Mouse (Mus musculus) liver, embryonic 11.5 days (tissue): Measurements from ENCODE around the gene Ece1. TPM values are rescaled to one million over a fixed set of nuclear protein-coding genes. Genes with fewer than 3 reads are reported as not detected.

Experiments used
- ATAC-seq: fragments of 200-750 bp; cut with Nextera tagmentation; replicated peaks from 2 replicates; pipeline ENCODE4 v1.8.0; 2017; ENCODE audit warnings: moderate number of reproducible peaks, mild to moderate bottlenecking, moderate TSS enrichment, moderate library complexity; ENCODE audit not compliant: low FRiP score
- DNase-seq: peaks from one replicate; pipeline ENCODE4 v3.0.0-alpha.2; 2017; ENCODE audit warnings: low spot score
- H3K27ac ChIP-seq: fragments of 300-500 bp; sonication (generic); 2 replicates; pipeline ENCODE4 v1.5.1; 2014; ENCODE audit warnings: mild to moderate bottlenecking, low read depth, low read length, control low read depth
- H3K27me3 ChIP-seq: fragments of 300-500 bp; sonication (generic); replicated peaks from 2 replicates; pipeline ENCODE4 v1.6.1; 2014; ENCODE audit warnings: low read length, mixed read lengths; ENCODE audit not compliant: control insufficient read depth, insufficient read depth
- H3K36me3 ChIP-seq: fragments of 300-500 bp; sonication (generic); 2 replicates; pipeline ENCODE4 v1.6.1; 2014; ENCODE audit warnings: mild to moderate bottlenecking, low read length, moderate library complexity, mixed read lengths; ENCODE audit not compliant: control insufficient read depth, insufficient read depth
- H3K4me1 ChIP-seq: fragments of 300-500 bp; sonication (generic); replicated peaks from 2 replicates; pipeline ENCODE4 v1.6.1; 2014; ENCODE audit warnings: low read length, mixed read lengths; ENCODE audit not compliant: control insufficient read depth, insufficient read depth
- H3K4me2 ChIP-seq: fragments of 300-500 bp; sonication (generic); 2 replicates; pipeline ENCODE4 v1.6.1; 2014; ENCODE audit warnings: mild to moderate bottlenecking, control low read depth, moderate library complexity
- H3K4me3 ChIP-seq: fragments of 300-500 bp; sonication (generic); 2 replicates; pipeline ENCODE4 v1.5.1; 2014; ENCODE audit warnings: low read depth, low read length, control low read depth
- H3K9ac ChIP-seq: fragments of 300-500 bp; sonication (generic); 2 replicates; pipeline ENCODE4 v1.6.1; 2014; ENCODE audit warnings: low read depth, low read length, control low read depth
- H3K9me3 ChIP-seq: fragments of 300-500 bp; sonication (generic); 2 replicates; pipeline ENCODE4 v1.6.1; 2016; ENCODE audit warnings: low read length, inconsistent platforms, mixed read lengths; ENCODE audit not compliant: control insufficient read depth
- WGBS: fragments of 180-500 bp; shearing (Covaris S2); extraction: QIAGEN DNeasy Blood & Tissue Kit; methylation state at CpG from one replicate; pipeline ENCODE4 v1.1.7; 2014; 5-methylcytosine and 5-hydroxymethylcytosine counted together
- polyA plus RNA-seq: library from polyadenylated mRNA; unstranded; fragments of >200 nt; fragmentation: Nextera tagmentation; extraction: Ambion mirVana; gene quantifications from 2 replicates; pipeline ENCODE4 v1.2.1, GENCODE M21; 2014

Ece1 gene
- polyA plus RNA-seq, 1 experiment from 2014 or later, result 51.9 TPM

DNA sequence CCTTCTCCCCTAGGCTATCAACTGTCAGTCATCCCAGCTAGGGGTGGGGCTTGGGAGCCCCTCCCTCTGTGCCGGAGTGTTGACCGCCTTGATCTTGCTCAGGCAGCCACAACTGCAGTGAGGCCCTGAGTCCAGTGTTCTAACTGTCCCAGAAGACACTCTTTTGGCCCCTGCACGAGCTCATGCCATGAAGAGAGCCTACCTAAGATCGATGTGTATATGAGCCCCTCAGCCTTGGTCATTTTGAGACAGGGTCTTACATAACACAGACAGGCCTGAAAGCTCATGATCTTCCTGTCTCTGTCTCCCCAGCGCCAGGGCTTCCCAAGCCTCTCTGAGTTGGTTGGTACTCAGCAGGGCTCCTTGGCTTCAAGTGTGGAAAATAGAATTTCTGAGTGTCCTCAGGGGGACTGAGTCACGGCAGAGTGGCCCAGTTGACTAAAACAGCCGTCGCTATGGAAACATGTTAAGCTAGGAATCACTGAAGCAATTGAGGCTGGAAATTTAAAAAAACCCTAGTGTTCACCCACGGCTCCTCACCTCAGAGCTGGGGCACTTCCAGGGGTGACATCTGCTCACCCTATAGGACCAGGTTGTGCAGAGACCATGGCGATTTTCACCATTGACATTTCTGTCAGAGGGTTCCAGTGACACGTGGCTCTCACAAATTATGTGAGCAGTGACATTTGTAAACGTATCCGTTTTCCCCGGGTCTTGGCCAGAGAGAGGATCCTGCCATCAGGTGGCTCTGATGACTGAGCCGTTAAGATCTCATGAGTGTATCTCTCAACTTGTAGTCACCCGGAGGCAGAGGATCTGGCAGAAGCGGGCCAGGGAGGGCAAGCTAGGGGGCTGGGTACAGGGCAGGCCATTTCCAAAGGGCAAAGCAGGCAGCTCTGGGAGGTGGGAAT, 80.1 kb downstream of the Ece1 start:
- no peak for DNase-seq
- no peak overlapping the region for H3K27ac ChIP-seq
- no peak overlapping the region for H3K9ac ChIP-seq
- no peaks in the 10 kb centered on the region for H3K4me1 ChIP-seq
- H3K4me2 ChIP-seq, result no peak overlapping the region
- no peak for ATAC-seq
- no peaks in the 10 kb centered on the region for H3K27me3 ChIP-seq
- WGBS, result 76% methylated on average over 17 of the region's 17 CpGs
- no peak overlapping the region for H3K4me3 ChIP-seq
- H3K9me3 ChIP-seq, result no peaks in the 10 kb centered on the region
- H3K36me3 ChIP-seq, result peaks cover 25% of the 10 kb centered on the region

DNA sequence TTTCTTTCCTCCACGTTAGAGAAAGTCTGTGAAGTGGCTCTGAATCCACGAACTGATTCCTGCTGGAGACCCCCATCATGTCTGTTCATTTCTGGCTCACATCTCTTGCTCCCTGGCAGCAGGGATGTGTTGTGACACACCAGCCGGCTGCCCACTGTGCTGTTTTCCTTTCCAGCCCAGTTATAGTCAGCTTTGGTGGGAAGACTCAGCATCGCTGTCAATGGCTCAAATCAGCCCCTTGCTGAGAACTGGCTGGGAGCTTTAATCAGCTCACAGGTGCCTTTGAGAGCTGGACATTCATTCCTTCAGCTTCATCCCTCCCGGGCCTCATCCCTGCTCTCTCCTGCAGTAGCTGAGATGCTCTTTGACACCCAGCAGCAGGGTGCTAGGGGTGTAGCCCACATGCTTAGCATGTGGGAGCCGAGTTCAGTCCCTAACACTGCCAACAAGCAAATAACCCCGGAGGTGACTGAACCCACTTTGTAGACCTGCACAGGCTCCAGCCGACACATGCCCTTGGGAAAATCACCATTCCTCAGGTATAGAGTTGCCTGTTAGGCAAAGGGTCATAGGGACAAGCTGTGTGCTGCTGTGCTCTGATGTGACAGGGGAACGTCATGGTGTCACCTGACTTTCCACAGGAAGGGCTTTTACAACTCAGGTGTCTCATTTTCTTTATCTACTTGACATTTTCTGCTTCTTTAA, 80.9 kb downstream of the Ece1 start:
- H3K4me2 ChIP-seq, result no peak overlapping the region
- no peak overlapping the region for H3K4me3 ChIP-seq
- DNase-seq (no peak), ATAC-seq (no peak)
- no peaks in the 10 kb centered on the region for H3K9me3 ChIP-seq
- H3K27me3 ChIP-seq, result no peaks in the 10 kb centered on the region
- 76% methylated on average over 9 of the region's 9 CpGs for WGBS
- no peak overlapping the region for H3K27ac ChIP-seq
- no peaks in the 10 kb centered on the region for H3K4me1 ChIP-seq
- H3K36me3 ChIP-seq, result peaks cover 25% of the 10 kb centered on the region
- H3K9ac ChIP-seq, result no peak overlapping the region

DNA sequence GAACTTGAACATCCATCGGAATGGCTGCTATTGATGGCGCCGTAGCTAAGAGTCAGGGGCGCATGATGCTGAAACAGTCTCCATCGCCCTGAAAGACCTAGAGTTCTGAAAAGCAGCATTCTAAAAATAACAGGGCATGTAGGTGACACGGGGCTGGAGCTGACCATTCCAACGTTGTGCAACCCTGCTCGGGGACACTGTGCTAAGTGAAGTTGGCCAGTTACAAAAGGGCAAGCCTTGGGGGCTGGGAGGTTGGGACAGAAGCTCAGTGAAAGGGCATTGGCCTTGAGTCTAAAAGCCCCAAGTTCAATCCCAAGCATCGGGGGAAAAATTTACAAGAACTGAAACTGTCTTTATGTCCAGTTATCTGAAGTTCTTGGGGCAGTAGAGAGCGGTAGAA, 81.5 kb downstream of the Ece1 start:
- Histone ChIP-seq H3K27ac (no peak overlapping the region), H3K4me2 (no peak overlapping the region), H3K4me1 (no peaks in the 10 kb centered on the region), H3K9me3 (no peaks in the 10 kb centered on the region), H3K36me3 (peaks cover 23% of the 10 kb centered on the region), H3K9ac (no peak overlapping the region), H3K27me3 (no peaks in the 10 kb centered on the region), H3K4me3 (no peak overlapping the region)
- ATAC-seq (no peak), DNase-seq (no peak)
- WGBS, result 84% methylated on average over 10 of the region's 10 CpGs

DNA sequence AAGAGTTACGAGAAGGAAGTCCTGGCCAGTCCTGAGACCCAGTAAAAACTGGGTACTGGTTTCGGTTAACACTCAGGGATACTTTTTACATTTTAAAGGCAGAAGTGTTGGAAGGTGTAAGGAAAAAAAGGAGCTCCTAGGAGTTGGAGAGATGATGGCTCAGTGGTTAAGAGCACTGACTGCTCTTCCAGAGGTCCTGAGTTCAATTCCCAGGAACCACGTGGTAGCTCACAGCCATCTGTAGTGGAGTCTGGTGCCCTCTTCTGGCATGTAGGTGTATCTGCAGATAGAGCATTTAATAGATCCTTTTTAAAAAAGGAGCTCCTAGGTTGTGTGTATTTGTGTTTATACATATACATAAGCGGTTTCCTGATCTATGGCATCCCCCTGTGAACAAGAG, 83.3 kb downstream of the Ece1 start:
- Histone ChIP-seq H3K9ac (no peak overlapping the region), H3K4me3 (no peak overlapping the region), H3K4me1 (no peaks in the 10 kb centered on the region), H3K27me3 (no peaks in the 10 kb centered on the region), H3K27ac (no peak overlapping the region), H3K9me3 (no peaks in the 10 kb centered on the region), H3K36me3 (peaks cover 31% of the 10 kb centered on the region), H3K4me2 (no peak overlapping the region)
- no peak for ATAC-seq
- no peak for DNase-seq
- 67% methylated on average over 4 of the region's 4 CpGs for WGBS

DNA sequence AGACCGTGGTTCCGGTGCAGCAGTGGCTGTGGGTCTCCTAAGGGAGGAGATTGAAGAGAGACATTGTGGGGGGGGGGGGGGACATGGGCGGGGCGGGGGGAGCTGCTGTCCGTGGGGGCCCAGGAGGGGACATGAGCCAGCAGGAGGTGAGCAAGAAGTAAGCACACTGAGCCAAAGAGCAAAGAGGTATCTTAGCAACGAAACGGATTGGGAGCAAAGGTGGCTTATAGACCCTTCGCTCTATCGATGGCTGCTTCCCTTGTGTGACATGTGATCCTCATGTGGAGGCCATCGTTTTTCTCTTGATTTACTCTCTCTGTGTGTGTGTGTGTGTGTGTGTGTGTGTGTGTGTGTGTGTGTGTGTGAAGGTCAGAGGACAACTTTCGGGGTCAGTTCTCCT, 84.4 kb downstream of the Ece1 start:
- no peak for DNase-seq
- Histone ChIP-seq H3K4me3 (no peak overlapping the region), H3K9me3 (no peaks in the 10 kb centered on the region), H3K4me1 (no peaks in the 10 kb centered on the region), H3K9ac (no peak overlapping the region), H3K27ac (no peak overlapping the region), H3K27me3 (no peaks in the 10 kb centered on the region), H3K4me2 (no peak overlapping the region), H3K36me3 (peaks cover 30% of the 10 kb centered on the region)
- WGBS, result 80% methylated on average over 11 of the region's 11 CpGs
- no peak for ATAC-seq

DNA sequence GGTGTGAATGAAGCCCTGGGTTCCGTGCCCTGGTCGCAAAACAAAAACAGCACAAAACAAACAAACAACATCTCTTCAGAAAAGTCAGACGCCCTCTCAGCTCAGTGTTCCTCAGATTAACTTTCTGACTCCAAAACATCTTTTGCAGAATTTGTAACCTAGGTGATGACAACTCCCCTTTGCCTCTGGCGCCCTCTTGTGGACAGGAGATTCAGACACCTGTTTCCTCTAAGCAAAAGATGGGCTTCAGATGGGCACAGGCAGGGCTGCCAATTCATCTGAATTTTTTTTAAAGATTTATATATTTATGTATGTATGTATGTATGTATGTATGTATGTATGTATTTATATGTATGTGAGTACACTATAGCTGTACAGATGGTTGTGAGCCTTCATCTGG, 90.8 kb downstream of the Ece1 start:
- H3K9me3 ChIP-seq, result no peaks in the 10 kb centered on the region
- DNase-seq, result peak; percentile 65
- H3K27ac ChIP-seq, result no peak overlapping the region
- H3K4me2 ChIP-seq, result no peak overlapping the region
- H3K36me3 ChIP-seq, result peaks cover 30% of the 10 kb centered on the region
- no peak overlapping the region for H3K4me3 ChIP-seq
- no peak for ATAC-seq
- 34% methylated on average over 4 of the region's 4 CpGs for WGBS
- no peaks in the 10 kb centered on the region for H3K27me3 ChIP-seq
- H3K4me1 ChIP-seq, result 0 out of 2 replicates have a peak, but pooled peaks cover 6% of the 10 kb centered on the region
- no peak overlapping the region for H3K9ac ChIP-seq

DNA sequence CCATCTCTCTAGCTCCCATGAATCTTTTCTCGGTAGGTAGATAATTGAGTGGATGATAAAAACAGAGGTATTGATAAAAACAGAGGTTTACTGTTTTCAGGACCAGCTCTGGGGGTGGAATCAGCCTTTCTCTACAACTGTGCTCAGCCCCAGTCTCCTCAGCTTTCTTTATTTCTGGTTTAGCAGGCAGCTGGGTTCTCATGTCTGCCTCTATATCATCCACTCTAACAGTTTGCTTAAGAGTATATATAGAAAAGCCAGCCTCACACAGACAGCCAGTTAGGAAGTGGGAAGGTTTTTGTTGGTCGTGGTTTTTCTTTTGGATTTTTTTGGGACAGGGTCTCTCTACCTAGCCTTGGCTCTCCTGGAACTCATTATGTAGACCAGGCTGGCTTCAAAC, 92.1 kb downstream of the Ece1 start:
- no peak overlapping the region for H3K9ac ChIP-seq
- 74% methylated on average over 2 of the region's 2 CpGs for WGBS
- H3K4me2 ChIP-seq, result no peak overlapping the region
- H3K4me1 ChIP-seq, result 0 out of 2 replicates have a peak, but pooled peaks cover 6% of the 10 kb centered on the region
- ATAC-seq, result no peak
- no peak overlapping the region for H3K4me3 ChIP-seq
- H3K36me3 ChIP-seq, result peaks cover 35% of the 10 kb centered on the region
- no peaks in the 10 kb centered on the region for H3K27me3 ChIP-seq
- no peak overlapping the region for H3K27ac ChIP-seq
- no peaks in the 10 kb centered on the region for H3K9me3 ChIP-seq
- DNase-seq, result no peak

DNA sequence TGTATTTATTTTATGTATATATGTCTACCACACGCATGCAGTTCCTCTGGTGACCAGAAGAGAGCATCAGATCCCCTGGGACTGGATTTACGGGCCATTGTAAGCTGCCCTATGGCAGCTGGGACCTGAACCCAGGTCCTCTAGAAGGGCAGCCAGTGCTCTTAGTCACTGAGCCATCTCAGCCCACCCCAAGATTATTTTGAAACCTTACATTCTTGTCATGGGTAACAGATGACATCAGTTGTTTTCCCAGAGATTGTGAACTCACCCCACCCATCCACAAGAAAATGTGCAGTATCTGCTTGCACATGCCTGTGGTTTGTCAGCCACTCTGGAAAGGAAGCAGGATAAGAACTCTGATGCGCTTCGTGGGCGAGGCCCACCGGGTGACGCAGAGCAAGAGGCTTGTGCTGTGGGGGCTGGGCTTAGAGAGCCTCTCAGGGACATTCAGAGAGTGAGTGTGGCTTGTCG, 92.9 kb downstream of the Ece1 start:
- Histone ChIP-seq H3K4me2 (no peak overlapping the region), H3K4me1 (0 out of 2 replicates have a peak, but pooled peaks cover 6% of the 10 kb centered on the region), H3K27ac (no peak overlapping the region), H3K36me3 (peaks cover 36% of the 10 kb centered on the region), H3K9ac (no peak overlapping the region), H3K4me3 (no peak overlapping the region), H3K9me3 (peaks cover 3% of the 10 kb centered on the region; the same call in 1 of the 2 replicates), H3K27me3 (no peaks in the 10 kb centered on the region)
- ATAC-seq (peak; percentile 90), DNase-seq (peak; percentile 51)
- WGBS, result 38% methylated on average over 8 of the region's 8 CpGs
